Mouse (Mus musculus) lung, postnatal 0 days (tissue): ENCODE measurements at regions not wholly inside any gene's neighbourhood (a gene's known extent, or its start where the extent isn't known, plus 50 kb on each side); places are given as distances from the start of the nearest gene placed in this dataset.
"Not testable (repeated sequence)": the region's sequence is repeated elsewhere in the genome, so short reads cannot be mapped to it uniquely, and the experiment has no call there.

Experiments
- CTCF ChIP-seq: IDR thresholded peaks from 2 replicates; pipeline ENCODE4 v1.5.1; 2016; ENCODE audit warnings: antibody characterized with exemption, mild to moderate bottlenecking
- EP300 ChIP-seq: IDR thresholded peaks from 2 replicates; pipeline ENCODE4 v1.6.1; 2016; ENCODE audit warnings: antibody characterized with exemption, mild to moderate bottlenecking, control low read depth

- TF ChIP-seq CTCF, EP300: not testable (repeated sequence)
Measured at GRCm38 (mm10) chr10:19514366-19514765, 77.4 kb upstream of the Ifngr1 start.
